Comparison of ENCODE assay signal across 23 mouse cellular contexts in genomic region chr5:134765441-134765840, GRCm38 (mm10). TPM values are rescaled to one million over a fixed set of nuclear protein-coding genes. Genes with fewer than 3 reads are reported as not detected.
DNase-seq lines count a peak whose midpoint lies in the region; ATAC-seq and TF ChIP-seq lines count a peak whose summit lies in the region.
"Had no signal": no experiment of that assay in that cellular context is flagged by ENCODE, and none has a peak within 500 bp of the region (broad histone marks: within the 10 kb centered on the region; RNA-seq: fewer than 3 reads in every experiment).

No protein-coding gene starts in this region.

- H3K27me3 ChIP-seq in heart, adult 2 months (ENCODE audit: control insufficient read depth, insufficient read depth, low read length): no peaks in the 10 kb centered on the region
- no peaks in the 10 kb centered on the region for H3K27me3 ChIP-seq in heart, embryonic 12.5 days (replicated peaks)
- H3K27me3 ChIP-seq: embryonic facial prominence, embryonic 13.5 days; hindbrain, embryonic 12.5 days; liver, embryonic 12.5 days had no signal

- TF ChIP-seq CTCF in heart, adult 2 months (IDR thresholded peaks at IDR 0.05): no peak

- no peak for TF ChIP-seq POLR2A in heart, adult 2 months (IDR thresholded peaks at IDR 0.05; ENCODE audit: insufficient read depth, low read depth, low read length)

- 0 out of 2 replicates have a peak, but pooled peaks have one; percentile 34 for TF ChIP-seq EP300 in heart, adult 2 months (IDR thresholded peaks at IDR 0.05; ENCODE audit: insufficient read depth, low read depth, low read length)

- H3K9ac ChIP-seq in heart, adult 2 months (ENCODE audit: low read depth, low read length): no peak overlapping the region
- no peak overlapping the region for H3K9ac ChIP-seq in heart, embryonic 12.5 days
- H3K9ac ChIP-seq: embryonic facial prominence, embryonic 13.5 days; forebrain, postnatal 0 days; hindbrain, embryonic 12.5 days; limb, embryonic 12.5 days; liver, embryonic 12.5 days had no signal

- H3K4me3 ChIP-seq in heart, adult 2 months: no peak overlapping the region
- H3K4me3 ChIP-seq in heart, embryonic 12.5 days: no peak overlapping the region
- H3K4me3 ChIP-seq: embryonic facial prominence, embryonic 13.5 days; hindbrain, embryonic 12.5 days; limb, embryonic 12.5 days; liver, embryonic 12.5 days had no signal

- intact Hi-C loops in heart, adult 2 months (cut with DNase I): no loop called here
- intact Hi-C loops in heart, postnatal 14 days (cut with DNase I): no loop called here

- no peaks in the 10 kb centered on the region for H3K79me2 ChIP-seq in heart, adult 2 months (replicated peaks; ENCODE audit: control insufficient read depth, insufficient read depth, low read length)

- peaks cover 18% of the 10 kb centered on the region for H3K4me1 ChIP-seq in heart, adult 2 months (ENCODE audit: control insufficient read depth, insufficient read depth, low read length)
- H3K4me1 ChIP-seq in heart, embryonic 12.5 days (replicated peaks): peaks cover 11% of the 10 kb centered on the region
- H3K4me1 ChIP-seq: hindbrain, embryonic 12.5 days; limb, embryonic 12.5 days; liver, embryonic 12.5 days had no signal

- no peak for ATAC-seq in heart, embryonic 12.5 days (ENCODE audit: insufficient number of reproducible peaks, low FRiP score)
- ATAC-seq: forebrain, postnatal 0 days; liver, embryonic 12.5 days had no signal

- H3K36me3 ChIP-seq in heart, adult 2 months (ENCODE audit: control insufficient read depth, insufficient read depth, low read length): no peaks in the 10 kb centered on the region
- no peaks in the 10 kb centered on the region for H3K36me3 ChIP-seq in heart, embryonic 12.5 days
- H3K36me3 ChIP-seq: embryonic facial prominence, embryonic 13.5 days; hindbrain, embryonic 12.5 days; limb, embryonic 12.5 days; liver, embryonic 12.5 days had no signal

- H3K27ac ChIP-seq in heart, adult 2 months: no peak overlapping the region
- no peak overlapping the region for H3K27ac ChIP-seq in heart, embryonic 12.5 days (ENCODE audit: poor library complexity, severe bottlenecking)
- H3K27ac ChIP-seq: embryonic facial prominence, embryonic 13.5 days; hindbrain, embryonic 12.5 days; kidney, postnatal 0 days; limb, embryonic 12.5 days; liver, embryonic 12.5 days had no signal

- WGBS in heart, adult 2 months: 74% methylated on average over 16 of the region's 16 CpGs
- 78% methylated on average over 16 of the region's 16 CpGs for WGBS in heart, embryonic 12.5 days

- no peak overlapping the region for H3K4me2 ChIP-seq in heart, embryonic 12.5 days
- H3K4me2 ChIP-seq: embryonic facial prominence, embryonic 13.5 days; hindbrain, embryonic 12.5 days; limb, embryonic 12.5 days; liver, embryonic 12.5 days had no signal

- H3K9me3 ChIP-seq in heart, embryonic 12.5 days (replicated peaks): no peaks in the 10 kb centered on the region
- H3K9me3 ChIP-seq: embryonic facial prominence, embryonic 13.5 days; hindbrain, embryonic 12.5 days; limb, embryonic 12.5 days; liver, embryonic 12.5 days had no signal

- DNase-seq in adrenal gland, postnatal 36 days: peak; percentile 44 to 46
- no peak for DNase-seq in adrenal gland, postnatal 10 days
- DNase-seq in heart, adult 2 months: peak in 1 of 2 experiments; percentile 62
- DNase-seq in ES-CJ7 (ENCODE audit: low read depth, low spot score): peak; percentile 28
- peak; percentile 49 to 57 for DNase-seq in heart, postnatal 14 days
- DNase-seq in frontal cortex, postnatal 36 days (ENCODE audit: low spot score in 2 of 2): no peak
- DNase-seq: cerebellum, adult 11 months; cerebellum, postnatal 14 days; forebrain, postnatal 0 days; kidney, adult 18-20 months; lung, adult 2 months; lung, postnatal 4 days; right cerebral cortex, postnatal 25 days; thymus, postnatal 4 days had no signal

RNA-seq across cellular contexts. Expression of gene Eln, which starts 18.3 kb away (rescaled TPM):
- total RNA-seq in adrenal gland, postnatal 36 days (2021): 10 to 100 TPM; 20.4 to 51.7 TPM
- 1,000 to 10,000 TPM in 1 of 2 experiments, 100 to 1,000 TPM in 1; 255 to 1,124 TPM for total RNA-seq in adrenal gland, postnatal 10 days (2021)
- total RNA-seq in heart, adult 2 months (2021): 10 to 100 TPM; 33.5 to 49.9 TPM
- polyA plus RNA-seq in heart, adult 2 months (2012; rRNA removed): 124 and 131 TPM in 2 replicates
- polyA plus RNA-seq in heart, embryonic 12.5 days (2016; fragmentation: Nextera tagmentation; extraction: Ambion mirVana): 147 and 150 TPM in 2 replicates
- 100 to 1,000 TPM; 409 to 606 TPM for total RNA-seq in heart, postnatal 14 days (2021)
- total RNA-seq: CH12.LX; granulocyte monocyte progenitor cell, adult 5-6 weeks; neutrophil, adult 5-6 weeks had no signal

Comparison
In these comparisons a context has a peak if more than half of its experiments do, and no peak if none do; other contexts are left out.
1. DNase-seq: peak in adrenal gland, postnatal 36 days (2 of 2), ES-CJ7 (single experiment) and heart, postnatal 14 days (2 of 2); none in adrenal gland, postnatal 10 days (single experiment) and frontal cortex, postnatal 36 days (0 of 2).
2. RNA of gene Eln, which starts 18.3 kb away (total RNA-seq): 255 to 1,124 TPM in adrenal gland, postnatal 10 days and 409 to 606 TPM in heart, postnatal 14 days; 20.4 to 51.7 TPM in adrenal gland, postnatal 36 days and 33.5 to 49.9 TPM in heart, adult 2 months; every median in the first group is over 4 times any median in the second.